Comparison of ENCODE assay signal across 7 mouse cellular contexts in the genomic region with DNA sequence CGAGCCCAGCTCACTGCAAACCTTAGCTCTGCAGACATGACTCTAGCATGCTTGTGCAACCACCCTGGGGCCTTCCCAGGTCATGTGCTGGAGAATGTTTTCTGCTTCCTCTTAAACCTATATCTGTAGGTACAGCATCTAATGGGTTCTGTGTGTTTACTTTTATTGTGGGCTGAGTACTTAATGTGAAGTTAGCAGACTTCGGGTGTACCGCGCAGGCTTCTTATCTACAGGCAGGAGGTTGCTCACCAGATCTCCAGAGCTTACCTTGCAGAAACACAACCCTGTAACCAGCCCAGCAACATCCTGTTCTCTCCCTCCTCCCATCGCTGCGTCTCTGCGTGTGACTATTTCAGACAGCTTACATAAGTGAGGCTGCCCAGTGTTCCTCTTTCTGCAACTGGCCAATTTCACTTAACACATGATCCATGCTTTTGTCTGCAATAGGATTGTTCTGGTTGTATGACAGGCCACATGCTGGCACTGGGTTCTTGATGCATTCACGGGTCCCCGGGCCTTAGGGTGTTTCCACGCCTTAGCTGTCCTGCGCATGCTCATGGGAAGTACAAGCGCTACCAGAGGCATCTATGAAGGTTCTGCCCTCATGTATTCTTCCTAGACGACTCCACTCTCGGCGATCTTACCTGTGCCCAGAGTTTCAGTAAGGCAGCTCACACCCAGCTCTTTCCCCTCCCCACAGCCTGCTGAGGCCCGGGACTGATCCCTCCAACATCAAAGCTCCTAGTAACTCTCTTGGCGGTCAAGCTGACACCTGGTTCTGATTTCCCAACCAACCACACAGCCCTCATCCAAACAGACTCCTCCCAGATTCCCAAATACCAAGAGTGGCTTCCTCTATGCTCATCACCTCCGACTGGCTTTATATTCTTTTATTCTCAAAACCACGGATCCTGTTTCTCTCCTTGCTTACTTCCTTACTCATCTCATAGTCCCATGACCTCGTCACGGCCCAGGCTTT.
A peak's percentile ranks its signal among the peaks of the same experiment; 100 is the strongest.
DNase-seq lines count a peak whose midpoint lies in the region; ATAC-seq and TF ChIP-seq lines count a peak whose summit lies in the region.

No protein-coding gene starts in this region.

- TF ChIP-seq CTCF in testis, adult 2 months (IDR thresholded peaks at IDR 0.05; ENCODE audit: control insufficient read depth, insufficient read depth, insufficient replicate concordance, low read depth, low read length), result no peak

- TF ChIP-seq POLR2A in testis, adult 2 months (IDR thresholded peaks at IDR 0.05; ENCODE audit: control insufficient read depth, low read depth, low read length), result no peak

- no peaks in the 10 kb centered on the region for H3K9me3 ChIP-seq in embryonic facial prominence, embryonic 11.5 days (replicated peaks; ENCODE audit: control insufficient read depth, low read length)
- H3K9me3 ChIP-seq in liver, embryonic 13.5 days (replicated peaks), result 0 out of 2 replicates have a peak, but pooled peaks cover 6% of the 10 kb centered on the region
- no peaks in the 10 kb centered on the region for H3K9me3 ChIP-seq in stomach, embryonic 16.5 days (replicated peaks; ENCODE audit: control insufficient read depth, low read length)

- H3K27ac ChIP-seq in testis, adult 2 months (ENCODE audit: control insufficient read depth, insufficient read depth, low read depth, low read length), result peak overlapping the region; percentile 25; the same call in 1 of the 2 replicates
- no peak overlapping the region for H3K27ac ChIP-seq in embryonic facial prominence, embryonic 11.5 days (replicated peaks; ENCODE audit: low read depth, low read length)
- peak overlapping the region; percentile 43 for H3K27ac ChIP-seq in liver, embryonic 13.5 days
- H3K27ac ChIP-seq in stomach, embryonic 16.5 days (ENCODE audit: low read length), result peak overlapping the region; percentile 84

- H3K4me3 ChIP-seq in testis, adult 2 months (ENCODE audit: control insufficient read depth, low read depth, low read length), result no peak overlapping the region
- no peak overlapping the region for H3K4me3 ChIP-seq in embryonic facial prominence, embryonic 11.5 days (ENCODE audit: low read depth, low read length)
- no peak overlapping the region for H3K4me3 ChIP-seq in liver, embryonic 13.5 days (replicated peaks)
- no peak overlapping the region for H3K4me3 ChIP-seq in stomach, embryonic 16.5 days (replicated peaks; ENCODE audit: low read length)

- no peak for DNase-seq in testis, postnatal 10 days (ENCODE audit: low spot score)
- DNase-seq in embryonic facial prominence, embryonic 11.5 days (ENCODE audit: low spot score), result peak; percentile 61
- no peak for DNase-seq in liver, embryonic 13.5 days
- no peak for DNase-seq in cerebellum, adult 11-12 months
- no peak for DNase-seq in right cerebral cortex, postnatal 25 days

- H3K4me1 ChIP-seq in testis, adult 2 months (ENCODE audit: control insufficient read depth, insufficient read depth, low read length), result no peaks in the 10 kb centered on the region
- no peaks in the 10 kb centered on the region for H3K4me1 ChIP-seq in embryonic facial prominence, embryonic 11.5 days (ENCODE audit: control insufficient read depth, insufficient read depth, low read length)
- peaks cover 36% of the 10 kb centered on the region for H3K4me1 ChIP-seq in liver, embryonic 13.5 days (replicated peaks)
- peaks cover 32% of the 10 kb centered on the region for H3K4me1 ChIP-seq in stomach, embryonic 16.5 days (ENCODE audit: control insufficient read depth, insufficient read depth, low read length)

- H3K4me2 ChIP-seq in embryonic facial prominence, embryonic 11.5 days (ENCODE audit: low read depth, low read length), result no peak overlapping the region
- H3K4me2 ChIP-seq in liver, embryonic 13.5 days, result no peak overlapping the region
- H3K4me2 ChIP-seq in stomach, embryonic 16.5 days (ENCODE audit: low read depth, low read length), result no peak overlapping the region

- WGBS in embryonic facial prominence, embryonic 11.5 days, result 70% methylated on average over 21 of the region's 21 CpGs
- 35% methylated on average over 21 of the region's 21 CpGs for WGBS in liver, embryonic 13.5 days (ENCODE audit: insufficient replicate concordance)
- 51% methylated on average over 21 of the region's 21 CpGs for WGBS in stomach, embryonic 16.5 days

- H3K9ac ChIP-seq in embryonic facial prominence, embryonic 11.5 days (replicated peaks; ENCODE audit: low read length), result no peak overlapping the region
- no peak overlapping the region for H3K9ac ChIP-seq in liver, embryonic 13.5 days
- H3K9ac ChIP-seq in stomach, embryonic 16.5 days (ENCODE audit: low read length), result no peak overlapping the region

- ATAC-seq in embryonic facial prominence, embryonic 11.5 days (replicated peaks; ENCODE audit: insufficient number of reproducible peaks, low FRiP score, low TSS enrichment, low read depth), result no peak
- peak; percentile 54 for ATAC-seq in liver, embryonic 13.5 days (ENCODE audit: low read depth)
- ATAC-seq in stomach, embryonic 16.5 days (ENCODE audit: insufficient read depth, low FRiP score), result peak; percentile 70

- no peaks in the 10 kb centered on the region for H3K36me3 ChIP-seq in testis, adult 2 months (ENCODE audit: control insufficient read depth, insufficient read depth, low read length)
- H3K36me3 ChIP-seq in embryonic facial prominence, embryonic 11.5 days (replicated peaks; ENCODE audit: control insufficient read depth, insufficient read depth, low read depth, low read length), result no peaks in the 10 kb centered on the region
- no peaks in the 10 kb centered on the region for H3K36me3 ChIP-seq in liver, embryonic 13.5 days
- no peaks in the 10 kb centered on the region for H3K36me3 ChIP-seq in stomach, embryonic 16.5 days (ENCODE audit: control insufficient read depth, insufficient read depth, low read length)

- no peaks in the 10 kb centered on the region for H3K27me3 ChIP-seq in testis, adult 2 months (ENCODE audit: control insufficient read depth, insufficient read depth, low read length)
- H3K27me3 ChIP-seq in embryonic facial prominence, embryonic 11.5 days (ENCODE audit: control insufficient read depth, insufficient read depth, low read length), result no peaks in the 10 kb centered on the region
- H3K27me3 ChIP-seq in liver, embryonic 13.5 days, result no peaks in the 10 kb centered on the region
- H3K27me3 ChIP-seq in stomach, embryonic 16.5 days (ENCODE audit: control insufficient read depth, insufficient read depth, low read length), result no peaks in the 10 kb centered on the region
